Mouse (Mus musculus) cerebellum, adult 8-10 months (tissue): ENCODE data around the gene Map3k5.

Experiments
- DNase-seq: peaks from one replicate; pipeline ENCODE4 v3.0.0; 2022

Map3k5 gene

DNA sequence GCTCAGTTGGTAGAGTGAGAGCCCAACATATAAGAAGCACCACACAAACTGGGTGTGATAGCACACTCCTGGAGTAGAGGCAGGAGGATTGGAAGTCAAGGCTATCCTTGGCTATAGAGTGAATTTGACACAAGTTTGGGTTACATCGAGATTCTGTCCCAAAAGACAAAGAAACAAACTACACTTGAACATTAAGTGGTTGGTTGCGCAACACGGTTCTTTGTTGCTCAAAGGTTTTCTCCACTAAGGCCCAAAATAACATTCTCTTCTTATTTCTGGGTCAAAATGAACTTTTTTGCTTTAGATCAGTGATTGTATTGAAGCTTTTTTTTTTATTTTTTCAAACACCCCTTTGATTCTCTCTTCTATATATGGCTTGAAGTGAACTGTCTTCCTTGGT, 75.7 kb downstream of the Map3k5 start:
- no peak for DNase-seq

- DNase-seq: peak; percentile 73
Measured at GRCm38 (mm10) chr10:20018406-20018805, 84.1 kb downstream of the Map3k5 start.

GRCm38 (mm10) chr10:20018806-20019205, 84.5 kb downstream of the Map3k5 start:
- no peak for DNase-seq

DNA sequence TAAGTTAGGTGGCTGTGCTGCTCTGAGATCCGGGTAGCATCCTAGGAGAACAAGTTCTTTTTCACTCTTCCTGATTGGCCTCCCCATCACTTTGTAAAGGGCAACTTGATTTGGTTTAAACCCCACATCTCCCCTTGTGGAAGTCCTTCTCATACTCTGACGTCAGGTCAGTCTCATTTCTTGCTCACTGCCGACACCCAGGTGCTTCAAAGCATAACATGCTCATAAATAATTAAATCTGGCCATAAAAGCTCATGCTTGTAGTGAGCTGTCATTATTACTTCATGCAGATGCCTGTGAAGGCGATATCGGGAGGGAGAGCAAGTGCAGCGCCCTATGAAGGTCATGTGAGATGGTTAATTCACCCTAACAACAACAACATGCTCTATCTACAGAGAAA, 87.0 kb downstream of the Map3k5 start:
- no peak for DNase-seq

GRCm38 (mm10) chr10:20021670-20022468, 87.6 kb downstream of the Map3k5 start:
- no peak for DNase-seq

GRCm38 (mm10) chr10:20022608-20023340, 88.5 kb downstream of the Map3k5 start:
- DNase-seq: peak; percentile 29

DNA sequence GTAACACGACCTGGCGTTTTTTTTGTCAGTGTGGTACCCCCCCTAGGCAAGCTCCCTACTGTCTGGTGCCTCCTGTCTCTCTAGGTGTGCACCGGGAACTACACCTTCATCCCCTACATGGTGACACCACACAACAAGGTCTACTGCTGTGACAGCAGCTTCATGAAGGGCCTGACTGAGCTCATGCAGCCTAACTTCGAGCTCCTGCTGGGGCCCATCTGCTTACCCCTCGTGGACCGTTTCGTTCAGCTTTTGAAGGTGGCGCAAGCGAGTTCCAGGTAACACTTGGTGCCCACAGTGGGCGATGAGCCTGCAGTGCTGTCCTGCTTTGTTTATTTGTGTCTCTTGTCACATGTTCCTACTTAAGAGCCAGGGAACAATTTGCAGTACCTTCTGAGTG, 89.3 kb downstream of the Map3k5 start:
- peak; percentile 82 for DNase-seq

DNA sequence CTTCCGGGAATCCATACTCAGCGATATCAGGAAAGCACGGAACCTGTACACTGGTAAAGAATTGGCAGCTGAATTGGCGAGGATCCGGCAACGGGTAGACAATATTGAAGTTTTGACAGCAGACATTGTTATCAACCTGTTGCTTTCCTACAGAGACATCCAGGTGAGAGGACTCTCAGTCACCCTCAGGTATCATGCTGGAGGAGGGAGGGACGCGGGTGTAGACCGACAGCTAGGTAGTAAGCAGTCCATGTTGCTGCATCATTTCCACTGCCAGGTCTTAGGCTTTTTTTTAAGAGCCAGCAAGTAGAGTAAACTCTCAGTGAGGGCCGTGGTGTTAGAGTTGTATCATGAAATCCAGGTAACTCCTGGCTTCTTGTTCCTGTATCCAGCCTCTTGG, 90.6 kb downstream of the Map3k5 start:
- no peak for DNase-seq

- no peak for DNase-seq
Measured at GRCm38 (mm10) chr10:20025781-20026520, 91.7 kb downstream of the Map3k5 start.

GRCm38 (mm10) chr10:20030703-20031102, 96.4 kb downstream of the Map3k5 start:
- no peak for DNase-seq

DNA sequence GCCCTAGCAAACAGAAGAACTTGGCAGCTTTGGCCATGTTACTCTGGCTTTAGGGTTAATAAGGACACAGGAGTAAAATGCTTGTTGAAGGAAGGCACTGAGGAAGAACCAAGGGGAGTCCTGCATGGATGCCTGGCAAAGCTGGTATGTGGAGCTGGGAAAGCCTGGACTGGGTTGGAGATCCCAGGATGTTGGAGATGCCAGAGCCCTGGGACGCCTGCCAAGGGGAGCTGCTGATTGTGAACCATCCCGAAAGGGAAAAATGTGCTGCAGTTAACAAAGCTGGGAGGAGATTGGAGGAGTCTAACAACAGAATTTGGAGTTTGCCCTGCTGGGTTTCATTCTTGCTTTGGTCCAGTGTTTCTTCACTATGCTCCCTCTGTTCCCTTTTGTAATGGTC, 97.7 kb downstream of the Map3k5 start:
- DNase-seq: peak; percentile 86

- no peak for DNase-seq
Measured at GRCm38 (mm10) chr10:20036375-20036774, 102.1 kb downstream of the Map3k5 start.

DNA sequence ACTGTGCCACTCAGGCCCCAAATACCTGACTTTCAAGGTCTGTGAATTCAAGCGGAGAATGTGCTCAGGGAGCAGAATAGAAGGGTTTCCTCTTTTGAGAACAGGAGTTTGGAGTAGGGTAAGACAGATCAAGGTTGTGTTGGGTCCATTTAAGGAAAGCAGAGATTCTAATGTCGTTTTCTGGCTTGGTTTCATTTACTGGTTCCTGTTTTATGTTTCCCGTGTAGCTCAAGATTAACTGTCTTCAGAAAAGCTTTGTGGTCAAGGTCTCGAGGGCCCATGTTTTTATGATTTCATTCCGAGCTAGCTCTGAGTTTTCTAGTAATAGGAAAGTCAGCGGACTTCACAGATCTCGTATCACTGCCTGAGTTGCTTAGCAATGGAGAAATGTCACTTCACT, 102.6 kb downstream of the Map3k5 start:
- DNase-seq: no peak

GRCm38 (mm10) chr10:20039531-20039930, 105.3 kb downstream of the Map3k5 start:
- DNase-seq: no peak

DNA sequence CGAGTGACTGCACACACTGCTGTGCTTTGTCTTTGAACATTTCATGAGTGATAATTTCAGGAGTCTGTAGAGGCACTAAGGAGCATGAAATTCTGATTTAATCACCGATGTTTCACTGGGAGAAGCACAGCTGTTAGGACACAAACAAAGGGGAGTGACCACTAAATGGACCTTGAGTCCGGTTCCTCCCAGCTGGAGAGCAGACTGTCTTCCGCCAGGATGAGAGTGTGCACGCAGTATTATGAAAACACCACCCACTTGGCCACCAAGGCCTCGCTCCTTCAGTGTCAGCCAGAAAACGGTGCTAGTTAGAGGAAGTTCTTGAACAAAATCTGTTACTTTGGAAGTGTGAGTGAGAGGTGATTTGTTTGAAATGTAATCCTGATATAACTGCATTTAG, 105.8 kb downstream of the Map3k5 start:
- DNase-seq: no peak

- no peak for DNase-seq
Measured at GRCm38 (mm10) chr10:20040677-20041076, 106.4 kb downstream of the Map3k5 start.

DNA sequence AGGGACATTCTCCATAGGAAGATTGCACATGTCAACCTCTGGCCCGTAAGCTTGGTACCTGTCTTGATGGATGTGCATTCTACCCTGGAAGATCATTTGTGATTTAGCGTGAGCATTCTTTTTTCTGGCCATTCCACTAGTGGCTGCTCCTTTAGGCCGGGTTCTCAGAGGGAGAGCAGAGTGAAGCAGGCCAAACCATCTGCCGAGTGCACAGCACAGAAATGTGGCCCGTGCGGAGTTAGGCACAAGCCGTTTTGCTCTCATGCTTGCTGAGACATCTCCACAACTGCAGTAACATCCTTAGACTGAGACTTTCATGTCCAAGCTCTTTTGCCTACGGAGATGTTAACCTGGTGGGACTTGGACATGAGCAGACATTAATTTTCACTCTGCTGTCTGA, 107.8 kb downstream of the Map3k5 start:
- peak; percentile 61 for DNase-seq

GRCm38 (mm10) chr10:20044051-20044450, 109.8 kb downstream of the Map3k5 start:
- no peak for DNase-seq

DNA sequence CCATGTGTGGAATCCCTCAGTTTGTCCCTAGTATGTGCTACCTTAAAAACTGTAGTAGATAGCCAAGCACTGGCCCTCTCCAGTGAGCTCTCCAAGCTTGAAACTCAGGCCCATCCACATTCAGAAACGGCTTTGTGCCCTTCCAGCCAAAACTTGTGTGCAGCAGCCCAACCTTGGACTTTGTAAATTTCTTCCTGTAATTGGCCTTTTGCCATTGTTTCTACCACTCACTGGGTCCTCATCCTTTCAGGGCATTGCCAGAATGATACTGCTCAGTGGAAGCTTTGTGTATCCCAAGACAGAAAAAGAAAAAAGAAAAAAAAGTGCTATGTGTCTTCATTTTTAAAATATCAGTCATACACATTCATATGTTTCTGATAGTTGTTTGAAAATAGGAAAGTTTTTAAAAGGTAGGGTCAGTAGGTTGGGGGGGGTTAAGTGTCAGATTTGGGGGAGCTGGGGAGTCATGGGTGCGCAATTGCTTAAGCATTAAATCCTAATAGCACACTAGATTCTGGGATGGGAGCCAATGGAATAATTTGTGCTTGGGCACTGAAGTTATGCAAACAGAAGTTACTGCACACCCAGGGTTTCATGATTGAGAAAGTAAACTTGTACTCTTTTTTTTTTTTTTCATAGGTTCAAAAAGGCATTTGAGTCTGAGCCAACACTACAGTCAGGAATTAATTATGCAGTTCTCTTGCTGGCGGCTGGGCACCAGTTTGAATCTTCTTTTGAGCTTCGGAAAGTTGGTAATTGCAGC, 111.6 kb downstream of the Map3k5 start:
- no peak for DNase-seq

DNA sequence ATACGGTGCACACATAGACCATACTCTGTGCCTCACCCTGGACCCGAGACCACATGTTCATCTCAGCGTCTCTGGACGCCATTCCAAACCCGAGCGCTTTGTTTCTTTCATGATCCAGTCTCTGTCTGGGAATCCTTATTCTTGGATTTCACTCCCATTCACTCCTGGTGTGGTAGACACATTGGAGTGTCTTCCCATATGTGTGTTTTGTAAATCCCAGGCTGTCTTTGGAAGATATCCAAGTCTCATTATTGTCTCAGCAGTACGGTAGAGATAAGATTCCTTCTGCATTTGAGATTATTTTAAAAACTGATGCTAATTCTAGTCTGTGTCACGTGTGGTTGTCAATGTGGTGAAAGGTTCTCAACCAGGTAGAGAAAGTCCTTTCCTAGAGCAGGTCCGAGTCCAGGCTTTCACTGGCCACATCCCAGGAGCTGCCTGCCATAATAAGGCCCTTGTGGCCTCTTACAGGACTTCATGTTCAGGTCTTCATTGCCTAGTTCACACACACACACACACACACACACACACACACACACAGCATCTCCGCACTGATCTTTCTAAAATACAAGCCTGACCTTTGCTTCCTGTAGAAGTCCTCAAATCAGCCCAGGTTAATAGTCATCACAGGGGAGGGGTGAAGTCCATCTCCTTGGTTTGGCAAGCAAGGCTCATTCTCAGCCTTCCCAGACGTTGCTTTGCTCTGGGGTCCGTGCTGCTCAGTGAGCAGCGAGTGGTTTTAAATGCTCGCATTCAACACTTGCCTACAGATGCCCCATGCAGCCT, 122.8 kb downstream of the Map3k5 start:
- no peak for DNase-seq

- DNase-seq: no peak
Measured at GRCm38 (mm10) chr10:20058031-20058430, 123.8 kb downstream of the Map3k5 start.

- DNase-seq: no peak
Measured at GRCm38 (mm10) chr10:20058841-20059240, 124.6 kb downstream of the Map3k5 start.
